Mouse (Mus musculus): ENCODE results near the gene Trak2.
"Not testable (repeated sequence)": the region's sequence is repeated elsewhere in the genome, so short reads cannot be mapped to it uniquely, and the experiment has no call there.

Trak2 gene

DNA sequence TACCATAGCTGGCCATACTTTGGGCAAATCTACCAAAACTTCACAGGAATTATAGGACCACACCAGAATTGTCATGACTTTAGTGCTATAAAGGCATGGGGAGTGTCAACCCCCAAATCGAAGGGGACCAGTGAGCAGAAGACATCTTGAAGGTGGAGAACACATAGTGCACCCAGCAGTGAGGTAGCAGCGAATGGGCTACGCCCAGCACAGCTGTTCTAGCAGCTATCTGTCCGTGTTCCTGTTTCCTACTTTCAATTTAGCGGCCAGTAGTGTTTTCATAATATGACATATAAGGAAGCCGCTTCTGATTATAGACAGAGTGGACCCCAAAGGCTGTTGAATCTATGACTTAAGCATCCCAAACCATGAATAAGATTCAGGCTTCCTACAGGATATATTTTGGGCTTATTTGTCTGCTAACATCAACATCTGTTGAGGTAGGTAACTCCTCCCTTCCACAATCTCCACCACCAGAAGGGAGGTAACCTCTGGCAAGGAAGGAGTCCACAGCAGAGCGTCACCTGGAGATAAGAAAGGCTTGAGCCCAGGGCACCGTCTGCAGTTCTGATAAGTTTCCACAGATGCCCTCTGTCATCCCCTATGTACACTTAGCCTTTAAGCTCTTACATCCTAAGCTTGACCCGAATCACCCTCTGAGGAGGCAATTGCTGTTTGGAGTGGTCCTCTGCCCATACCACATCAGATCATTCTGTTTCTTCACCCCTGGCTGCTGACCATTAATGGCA, 19.4 kb downstream of the Trak2 start:
- ATAC-seq (ENCODE audit: low TSS enrichment), result no peak

DNA sequence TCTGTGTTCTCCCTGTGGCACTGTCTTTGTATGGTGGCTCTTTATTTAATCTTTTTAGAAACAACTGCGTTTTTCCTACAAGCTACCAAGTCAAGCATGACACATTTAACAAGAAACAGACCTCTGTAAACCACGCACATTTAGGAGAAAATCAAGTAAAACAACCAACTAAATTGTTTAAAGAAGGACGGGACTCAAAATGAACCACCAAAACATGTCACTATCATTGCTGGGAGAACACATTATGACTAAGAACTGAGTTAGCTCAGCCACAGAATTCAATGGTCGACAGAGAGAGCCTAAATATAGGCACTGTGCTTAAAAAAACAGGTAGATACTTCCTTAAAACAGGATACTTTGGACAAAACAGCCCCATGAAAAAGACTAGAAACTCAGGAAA, 20.2 kb downstream of the Trak2 start:
- ATAC-seq (ENCODE audit: low TSS enrichment), result peak; percentile 50; the same call in 1 of the 2 replicates

DNA sequence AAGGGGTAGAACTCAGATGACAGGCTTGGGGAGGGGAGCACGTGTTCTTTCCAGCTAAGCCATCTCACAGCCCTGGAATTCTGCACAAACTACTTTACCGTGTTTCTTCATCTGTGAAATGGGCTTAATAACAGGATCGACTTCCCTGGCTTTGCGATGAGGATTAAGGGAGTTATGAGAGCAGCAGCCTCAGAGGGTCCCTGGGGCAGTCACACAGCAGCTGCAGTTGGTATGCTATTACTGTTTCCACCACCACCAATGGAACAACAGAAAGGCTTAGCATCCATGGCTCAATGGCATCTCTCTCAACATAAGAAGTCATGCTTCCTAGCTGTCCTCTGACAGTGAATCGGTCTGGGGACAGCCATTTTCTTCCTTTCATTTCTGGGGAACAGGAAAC, 20.7 kb downstream of the Trak2 start:
- ATAC-seq (ENCODE audit: low TSS enrichment), result no peak

GRCm38 (mm10) chr1:58951841-58952240, 21.4 kb downstream of the Trak2 start:
- no peak for ATAC-seq (ENCODE audit: low TSS enrichment)

DNA sequence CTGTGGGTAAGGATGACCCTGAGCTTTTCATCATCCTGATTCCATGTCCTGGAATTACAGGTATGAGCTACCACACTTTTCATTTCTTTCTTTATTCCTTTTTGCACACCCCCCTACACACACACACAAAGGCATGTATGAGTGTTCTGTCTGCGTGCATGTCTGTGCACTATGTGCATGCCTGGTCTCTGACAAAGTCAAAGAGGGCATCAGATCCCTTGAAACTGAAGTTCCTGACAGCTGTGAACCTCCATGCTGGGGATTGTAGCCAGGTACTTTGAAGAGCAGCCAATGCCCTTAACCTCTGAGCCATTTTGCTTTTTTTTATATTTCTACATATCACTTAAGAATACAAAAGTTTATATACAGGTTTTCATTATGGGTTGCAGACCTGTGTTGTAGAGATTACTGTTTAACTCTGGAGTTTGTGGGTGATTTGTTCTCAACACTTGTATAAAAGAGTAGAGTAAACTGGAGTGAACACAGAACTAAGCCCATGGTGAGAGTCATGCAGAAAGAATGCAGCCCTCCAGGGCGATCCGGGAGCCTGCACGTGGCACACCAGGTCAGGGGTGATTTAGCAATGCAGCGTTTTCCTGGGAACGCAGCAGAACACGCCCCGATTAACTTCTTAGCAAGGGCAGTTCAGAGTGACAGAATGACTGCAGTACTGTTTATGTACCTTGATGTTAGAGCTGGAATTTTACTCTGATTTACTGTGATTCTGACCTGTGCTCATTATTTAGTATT, 22.2 kb downstream of the Trak2 start:
- no peak for ATAC-seq (ENCODE audit: low TSS enrichment)

- ATAC-seq (ENCODE audit: low TSS enrichment), result no peak
Observed at GRCm38 (mm10) chr1:58949561-58950106, 23.6 kb downstream of the Trak2 start.

DNA sequence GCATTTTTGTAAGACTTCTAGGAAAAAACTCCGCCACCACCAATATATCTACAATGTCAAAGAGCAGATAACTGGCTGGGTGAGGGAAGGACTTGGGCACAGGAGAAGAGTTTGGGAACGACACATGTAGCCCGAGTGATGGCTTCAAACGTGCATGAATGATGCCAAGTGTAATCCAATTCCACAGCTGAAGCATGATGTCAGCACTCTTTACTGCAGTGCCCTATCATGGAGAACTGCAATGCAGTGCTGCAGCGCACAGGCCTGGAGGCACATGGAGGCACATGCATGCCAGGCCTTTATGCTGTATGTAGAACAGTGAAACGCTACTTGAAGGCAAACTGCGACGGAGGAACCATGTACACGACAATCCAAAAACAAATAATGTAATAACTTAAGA, 26.5 kb downstream of the Trak2 start:
- ATAC-seq (ENCODE audit: low TSS enrichment), result no peak

DNA sequence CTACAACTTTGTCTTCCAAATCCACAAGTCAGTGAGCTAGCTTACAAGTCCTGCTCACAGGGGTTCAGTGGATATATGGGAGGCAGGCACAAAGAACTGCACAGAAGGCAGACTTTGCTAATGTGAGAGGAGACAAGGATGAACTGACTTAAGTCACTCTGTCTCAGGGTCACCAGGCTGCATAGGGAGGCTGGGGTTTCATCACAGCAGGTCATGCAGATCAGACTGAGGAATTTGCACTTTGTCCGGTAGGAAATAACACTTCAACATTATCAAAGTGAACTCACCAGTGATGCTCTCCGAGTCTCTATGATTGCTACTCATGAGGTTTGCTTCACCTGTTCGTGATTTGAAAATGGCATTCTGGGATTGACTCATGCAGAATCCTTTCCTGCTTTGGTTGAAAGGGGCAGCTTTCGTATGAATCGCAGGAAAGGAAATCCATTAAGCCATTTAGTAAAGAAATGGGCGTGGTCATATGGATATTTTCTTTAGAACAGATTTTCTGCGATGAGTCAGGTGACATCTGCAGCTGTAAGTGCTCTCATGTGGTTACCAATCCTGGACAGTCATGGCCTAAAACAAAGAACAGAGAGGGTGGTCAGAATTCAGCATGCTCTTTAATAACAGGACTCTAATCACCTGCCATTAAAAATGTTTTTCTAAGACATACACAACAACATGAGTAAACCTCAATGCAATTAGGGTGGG, 27.1 kb downstream of the Trak2 start:
- ATAC-seq (ENCODE audit: low TSS enrichment), result no peak

- ATAC-seq (ENCODE audit: low TSS enrichment), result no peak
Observed at GRCm38 (mm10) chr1:58945523-58945922, 27.7 kb downstream of the Trak2 start.

- peak; percentile 62 for ATAC-seq (ENCODE audit: low TSS enrichment)
Observed at GRCm38 (mm10) chr1:58937606-58938099, 35.6 kb downstream of the Trak2 start.

DNA sequence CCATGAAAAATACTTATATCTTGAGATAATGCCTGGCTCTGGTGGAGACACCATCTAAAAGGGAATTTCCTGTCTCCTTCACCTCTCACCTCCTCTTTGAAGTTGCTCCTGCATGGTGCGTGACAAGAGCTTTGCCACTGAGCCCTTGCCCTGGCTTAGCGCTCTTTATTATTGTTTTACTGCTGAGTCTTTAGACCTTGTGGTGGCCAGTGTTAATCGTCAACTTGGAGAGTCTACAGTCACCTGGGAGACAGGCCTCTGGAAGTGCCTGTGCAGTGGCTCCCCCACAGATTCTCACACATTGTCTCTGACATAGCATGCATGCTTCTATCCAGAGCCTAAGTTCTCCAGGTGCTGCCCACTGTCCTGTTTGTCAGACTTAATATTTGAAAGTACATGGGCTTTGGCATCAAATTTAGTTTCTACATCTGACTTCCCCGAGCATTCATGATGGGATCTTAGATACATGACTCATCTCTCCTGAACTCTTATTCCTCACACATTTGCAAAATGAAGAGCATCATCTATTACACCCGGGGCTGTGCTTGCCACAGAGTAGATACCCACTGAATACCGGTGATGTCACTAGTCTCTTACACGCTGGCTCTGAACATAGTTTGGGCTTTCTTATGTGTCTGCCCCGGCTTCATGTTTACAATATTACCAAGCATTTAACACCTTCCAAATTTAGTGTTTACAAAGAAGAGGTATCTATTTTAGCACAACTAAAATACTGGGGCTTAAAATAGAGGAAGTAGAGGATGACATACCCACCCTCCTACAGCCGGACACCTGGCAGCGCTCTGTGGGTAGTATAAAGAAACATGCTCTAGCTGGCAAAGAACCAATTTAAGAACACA, 36.3 kb downstream of the Trak2 start:
- ATAC-seq (ENCODE audit: low TSS enrichment), result peak; percentile 98

GRCm38 (mm10) chr1:58926664-58927063, 46.6 kb downstream of the Trak2 start:
- no peak for ATAC-seq (ENCODE audit: low TSS enrichment)

GRCm38 (mm10) chr1:58917566-58917965, 55.7 kb downstream of the Trak2 start:
- ATAC-seq (ENCODE audit: low TSS enrichment), result no peak

DNA sequence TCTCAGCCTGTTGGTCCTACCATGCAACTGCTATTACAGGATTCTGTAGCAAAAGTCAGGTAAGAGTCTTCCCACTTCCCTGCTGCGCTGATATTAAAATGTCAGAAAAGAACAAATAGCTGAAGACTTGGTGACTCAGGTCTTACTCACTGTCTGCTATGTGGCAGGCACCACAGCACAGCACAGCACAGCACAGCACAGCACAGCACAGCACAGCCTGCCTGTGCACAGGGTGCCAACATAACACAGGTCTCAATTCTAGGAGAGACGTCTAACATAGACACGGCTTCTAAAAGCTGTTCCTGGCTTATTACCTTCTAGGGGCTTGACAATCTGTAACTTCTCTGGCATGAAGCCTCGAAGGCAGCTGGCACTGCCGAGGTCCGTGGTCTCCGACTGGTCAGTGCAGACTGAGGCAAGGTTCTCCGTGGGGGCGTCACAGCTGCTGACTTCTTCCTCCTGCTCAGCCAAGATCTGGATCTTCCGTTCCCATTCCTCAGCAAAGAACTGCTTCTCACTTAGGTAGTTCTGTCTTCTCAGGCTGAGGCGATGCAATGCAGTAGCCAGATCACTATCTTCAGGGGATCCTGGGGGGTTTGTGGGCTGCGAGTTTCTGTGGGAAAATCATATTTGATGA, 63.5 kb downstream of the Trak2 start:
- peak; percentile 91 for ATAC-seq (ENCODE audit: low TSS enrichment)

DNA sequence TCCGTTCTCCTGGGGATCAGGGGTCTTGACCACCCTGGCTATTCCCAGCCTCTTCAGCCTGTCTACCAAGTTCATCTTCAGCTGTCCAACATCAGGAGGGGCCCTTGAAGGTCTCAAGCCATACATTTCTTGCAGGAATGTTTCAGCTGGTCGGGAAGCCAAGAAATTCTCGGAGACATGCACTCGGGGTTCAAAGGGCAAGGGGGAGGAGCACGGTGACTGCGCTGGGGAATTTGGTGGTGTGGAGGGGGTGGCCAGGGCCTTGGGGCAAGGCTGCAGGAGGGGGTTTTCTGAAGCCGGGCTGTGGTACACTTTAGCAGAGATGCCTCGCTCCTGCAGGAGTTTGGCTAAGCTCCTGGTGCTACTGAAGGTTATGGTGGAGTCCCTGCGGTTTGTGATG, 69.5 kb downstream of the Trak2 start:
- no peak for ATAC-seq (ENCODE audit: low TSS enrichment)

- peak; percentile 95 for ATAC-seq (ENCODE audit: low TSS enrichment)
Observed at GRCm38 (mm10) chr1:58897561-58897960, 75.7 kb downstream of the Trak2 start.

- not testable (repeated sequence) for ATAC-seq (ENCODE audit: low TSS enrichment)
Observed at GRCm38 (mm10) chr1:58892386-58892785, 80.8 kb downstream of the Trak2 start.

GRCm38 (mm10) chr1:58891481-58892170, 81.6 kb downstream of the Trak2 start:
- not testable (repeated sequence) for ATAC-seq (ENCODE audit: low TSS enrichment)

GRCm38 (mm10) chr1:58890697-58891290, 82.4 kb downstream of the Trak2 start:
- not testable (repeated sequence) for ATAC-seq (ENCODE audit: low TSS enrichment)
